Mouse (Mus musculus): ENCODE data around the gene Cadm4.

DNA sequence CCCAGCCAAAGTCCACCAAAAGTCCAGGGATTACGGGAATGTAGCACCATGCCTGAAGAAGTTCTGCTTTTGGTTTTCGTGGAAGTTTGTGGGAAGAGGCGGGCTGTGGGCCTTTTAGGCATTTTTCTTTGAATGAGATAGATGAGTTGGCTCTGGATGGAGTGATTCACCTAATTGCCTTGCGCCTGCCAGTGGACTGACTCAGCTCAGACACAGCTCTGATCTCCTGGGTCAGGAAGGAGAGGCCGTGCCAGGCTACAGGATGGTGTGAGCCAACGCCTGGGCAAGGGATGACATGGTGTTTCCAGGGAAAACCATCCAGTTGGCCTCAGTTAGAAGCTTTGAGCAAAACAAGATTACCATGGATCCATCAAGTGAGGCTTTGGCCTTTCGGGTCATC is 11.5 kb upstream of the Cadm4 start:
- TF ChIP-seq CTCF (IDR thresholded peaks at IDR 0.05; ENCODE audit: low read depth, low read length) (no peak), POLR2A (IDR thresholded peaks at IDR 0.05; ENCODE audit: extremely low read depth, insufficient read depth, low read length) (no peak)

All from liver, adult 2 months (tissue).